Mouse (Mus musculus) kidney, adult 11 months (tissue): ENCODE results near the gene D330045A20Rik.
"Not testable (repeated sequence)": the region's sequence is repeated elsewhere in the genome, so short reads cannot be mapped to it uniquely, and the experiment has no call there.

ENCODE experiments used
- DNase-seq: peaks from one replicate; pipeline ENCODE4 v3.0.0; 2022

Gene D330045A20Rik

DNA sequence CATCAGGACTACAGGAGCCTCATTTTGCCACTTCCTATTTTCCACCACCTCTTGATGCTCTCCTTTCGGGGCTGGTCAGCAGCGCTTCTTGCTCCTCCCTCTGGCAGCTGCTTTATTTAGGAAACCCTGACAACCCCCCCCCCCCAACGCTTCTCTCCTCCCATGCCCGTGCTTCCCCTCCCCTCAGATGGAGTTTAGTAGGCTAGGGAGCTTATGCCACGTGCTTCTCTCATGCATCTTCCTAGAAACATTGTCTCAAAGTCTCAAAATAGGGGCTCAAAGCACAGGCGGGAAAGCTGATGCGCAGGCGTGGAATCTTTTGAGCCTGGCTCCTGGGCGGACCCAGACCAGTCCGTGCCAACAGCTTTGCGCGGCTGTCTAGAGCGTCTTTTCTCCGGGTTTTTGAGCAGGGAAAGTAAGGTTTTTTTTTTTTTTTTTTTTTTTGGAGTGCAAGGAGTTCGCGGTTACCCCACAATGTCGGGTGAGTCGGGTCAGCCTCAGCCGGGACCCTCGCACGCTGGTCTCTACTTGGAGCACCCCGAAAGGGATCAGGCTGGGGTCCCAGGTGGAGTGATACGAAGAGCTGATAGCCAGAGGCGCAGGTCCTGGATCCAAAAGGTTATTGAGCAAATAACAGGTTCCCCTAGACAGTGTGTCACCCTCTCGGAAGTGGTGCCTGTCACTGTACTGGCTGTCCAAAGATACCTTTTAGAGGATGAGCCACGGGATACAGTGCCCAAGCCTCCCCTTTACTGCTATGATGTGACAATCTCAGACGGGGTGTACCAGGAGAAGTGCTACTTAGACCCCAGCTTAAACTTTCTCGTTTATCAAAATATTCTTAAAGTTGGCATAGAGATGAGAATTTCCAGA, at the start of gene D330045A20Rik:
Gene D330045A20Rik (plus strand): TSS at position 346 of the 873 bp plus-strand sequence.
- no peak for DNase-seq

DNA sequence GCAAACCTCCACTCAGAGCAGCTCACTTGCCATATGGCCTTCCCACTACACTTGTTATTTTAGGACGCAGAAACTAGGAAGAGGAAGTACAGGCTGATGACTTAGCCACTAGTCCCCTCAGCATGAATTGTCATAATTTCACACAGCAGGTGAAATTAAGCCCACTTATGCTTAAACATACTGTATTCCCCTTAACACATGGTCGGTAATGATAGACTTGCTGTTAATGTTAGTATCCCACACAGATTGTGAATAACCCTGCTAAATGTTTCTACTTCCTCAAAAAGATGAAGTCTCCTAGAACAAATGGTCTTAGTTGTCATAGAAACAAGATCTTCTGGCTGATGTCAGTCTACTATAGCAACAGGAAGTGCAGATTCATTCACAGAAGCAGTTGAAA, 47.6 kb upstream of the D330045A20Rik start:
- DNase-seq = no peak

- DNase-seq = no peak
Observed at GRCm38 (mm10) chrX:139435202-139435601, 45.0 kb upstream of the D330045A20Rik start.

- DNase-seq = not testable (repeated sequence)
Observed at GRCm38 (mm10) chrX:139441057-139441456, 39.1 kb upstream of the D330045A20Rik start.

- DNase-seq = no peak
Observed at GRCm38 (mm10) chrX:139456812-139457211, 23.4 kb upstream of the D330045A20Rik start.

DNA sequence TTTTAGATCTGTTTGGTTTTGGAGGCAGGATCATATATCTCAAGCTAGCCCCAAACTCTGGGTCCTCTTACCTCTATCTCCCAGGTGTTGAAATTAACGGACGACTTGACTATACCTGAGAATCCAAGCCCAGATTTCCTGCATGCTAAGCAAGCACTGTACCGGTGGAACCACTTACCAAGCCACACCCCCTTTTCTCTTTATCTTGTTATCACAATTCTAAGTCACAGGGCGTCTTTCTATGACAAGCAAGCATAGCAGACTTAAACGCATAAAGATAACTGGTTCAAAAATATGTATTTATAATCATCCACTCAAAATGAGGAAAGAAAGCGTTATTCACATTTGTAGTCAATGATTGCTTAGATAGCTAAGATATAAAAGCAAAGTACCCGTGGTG, 1.9 kb downstream of the D330045A20Rik start:
- DNase-seq = no peak

DNA sequence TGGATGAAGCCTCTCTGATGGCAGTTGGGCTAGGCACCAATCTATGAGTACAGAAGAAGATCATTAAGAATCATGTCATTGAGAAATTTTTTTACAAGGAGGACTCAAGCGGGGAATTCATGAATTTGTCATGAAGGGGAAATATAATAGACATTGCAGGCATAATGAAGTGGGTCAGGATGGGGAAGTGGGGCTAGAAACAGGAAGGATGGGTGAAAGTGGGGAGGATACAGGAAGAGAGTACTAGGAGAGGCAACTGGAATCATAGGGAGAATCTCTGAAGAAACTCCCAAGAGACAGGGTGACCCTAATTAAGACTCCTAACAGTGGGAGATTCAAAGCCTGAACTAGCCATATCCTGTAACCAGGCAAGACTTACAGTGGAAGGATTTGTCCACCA, 4.8 kb downstream of the D330045A20Rik start:
- DNase-seq = no peak

DNA sequence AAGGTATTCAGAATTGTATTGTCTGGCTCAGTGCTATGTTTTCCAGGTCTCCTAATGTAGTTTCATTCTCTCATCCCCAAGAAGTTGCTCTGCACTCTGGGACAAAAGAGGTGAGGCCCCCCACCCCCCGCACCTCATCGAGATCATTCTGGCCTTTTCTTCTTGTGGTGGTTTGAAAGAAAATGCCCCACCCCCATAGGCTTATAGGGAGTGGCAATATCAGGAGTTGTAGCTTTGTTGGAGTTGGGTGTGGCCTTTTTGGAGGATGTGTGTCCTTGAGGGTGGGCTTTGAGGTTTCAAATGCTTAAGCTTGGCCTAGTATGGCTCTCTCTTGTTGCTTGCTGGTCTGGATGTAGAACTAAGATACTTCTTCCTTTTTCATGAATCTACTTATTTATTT, 36.0 kb downstream of the D330045A20Rik start:
- no peak for DNase-seq

DNA sequence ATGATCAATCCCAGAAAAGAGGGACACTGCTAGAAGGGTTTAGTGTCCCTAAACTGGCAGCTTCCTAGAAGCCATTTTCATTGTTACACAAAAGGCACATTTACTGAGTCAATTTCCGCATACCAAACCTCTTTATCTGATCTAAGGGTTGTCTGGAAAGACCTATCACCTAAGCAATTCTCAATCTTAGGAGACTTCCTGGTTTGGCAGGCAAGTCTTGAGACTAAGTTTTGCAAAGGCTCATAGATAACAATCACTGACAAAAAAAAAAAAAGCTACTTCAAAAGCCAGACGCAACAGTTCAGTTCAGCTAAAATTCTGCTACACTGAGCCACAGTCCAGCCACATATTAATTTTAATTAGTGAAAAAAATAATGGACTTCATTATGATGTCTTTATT, 39.1 kb downstream of the D330045A20Rik start:
- no peak for DNase-seq

DNA sequence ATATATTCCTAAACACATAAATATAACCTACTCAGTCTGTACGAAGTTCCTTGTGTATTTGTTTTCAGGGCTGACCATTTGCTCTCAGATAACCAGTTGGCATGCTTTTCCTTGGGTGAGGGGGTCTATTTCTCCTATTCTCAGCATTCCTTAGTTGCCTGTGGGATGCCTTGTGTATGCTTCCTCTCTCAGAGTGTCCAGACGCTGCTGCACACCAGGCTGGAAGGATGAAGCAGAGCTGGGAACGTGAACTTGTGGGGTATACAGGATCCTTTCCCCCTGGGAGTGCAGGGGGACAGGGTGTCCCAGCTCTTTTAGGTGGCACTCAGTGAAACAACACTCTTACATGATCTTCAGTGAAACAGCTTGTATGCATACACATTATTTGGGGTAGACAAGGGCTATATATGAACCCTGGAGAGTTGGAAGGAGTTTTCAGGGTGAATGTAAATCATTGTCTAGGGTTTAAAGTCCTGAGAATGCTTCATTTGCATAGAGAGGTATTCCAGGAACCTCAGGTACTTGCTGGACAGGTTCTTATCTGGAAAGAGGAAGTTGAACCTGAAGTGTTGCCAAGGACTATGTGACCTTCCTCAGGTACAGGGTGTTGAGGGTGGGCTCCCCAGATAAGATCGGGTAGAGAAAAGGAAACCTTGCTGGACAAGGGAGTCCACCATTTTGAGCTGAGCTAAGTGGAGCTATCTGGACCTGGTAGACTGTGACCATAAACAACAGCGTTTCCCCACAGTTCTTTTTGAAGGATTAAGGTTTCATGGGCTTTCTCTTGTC, 44.3 kb downstream of the D330045A20Rik start:
- peak; percentile 41 for DNase-seq

DNA sequence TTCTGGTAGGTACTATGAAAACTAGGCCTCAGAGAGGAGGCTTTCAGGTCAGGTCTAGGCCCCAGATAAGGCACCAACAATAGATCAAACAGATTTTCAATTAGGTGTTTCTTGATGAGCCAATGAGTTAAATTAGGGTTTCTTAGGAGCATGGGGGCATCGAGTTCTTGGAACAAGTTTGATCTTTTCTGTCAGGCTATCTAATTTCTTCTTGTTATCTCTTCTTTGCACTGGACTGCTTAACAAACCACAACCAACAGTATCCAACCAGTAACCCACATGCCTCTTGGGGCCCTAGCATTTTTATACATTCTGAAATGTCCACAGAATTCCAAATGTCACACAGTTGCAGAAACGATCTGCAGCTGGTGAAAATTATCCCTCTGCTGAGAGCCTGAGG, 45.6 kb downstream of the D330045A20Rik start:
- DNase-seq = no peak

- DNase-seq = no peak
Observed at GRCm38 (mm10) chrX:139526984-139527383, 46.8 kb downstream of the D330045A20Rik start.

DNA sequence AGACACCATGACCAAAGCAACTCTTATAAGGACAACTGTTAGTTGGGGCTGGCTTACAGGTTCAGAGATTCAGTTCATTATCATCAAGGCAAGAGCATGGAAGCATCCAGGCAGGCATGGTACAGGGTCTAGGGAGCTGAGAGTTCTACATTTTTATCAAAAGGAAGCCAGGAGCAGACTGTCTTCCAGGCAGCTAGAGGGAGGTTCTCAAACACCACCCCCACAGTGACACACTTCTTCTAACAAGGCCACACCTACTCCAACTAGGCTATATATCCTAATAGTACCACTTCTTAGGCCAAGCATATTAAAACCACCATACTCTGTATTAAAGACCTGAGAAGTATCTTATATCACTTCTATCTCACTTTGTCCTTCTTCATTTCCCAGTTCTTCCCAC, 49.5 kb downstream of the D330045A20Rik start:
- no peak for DNase-seq

DNA sequence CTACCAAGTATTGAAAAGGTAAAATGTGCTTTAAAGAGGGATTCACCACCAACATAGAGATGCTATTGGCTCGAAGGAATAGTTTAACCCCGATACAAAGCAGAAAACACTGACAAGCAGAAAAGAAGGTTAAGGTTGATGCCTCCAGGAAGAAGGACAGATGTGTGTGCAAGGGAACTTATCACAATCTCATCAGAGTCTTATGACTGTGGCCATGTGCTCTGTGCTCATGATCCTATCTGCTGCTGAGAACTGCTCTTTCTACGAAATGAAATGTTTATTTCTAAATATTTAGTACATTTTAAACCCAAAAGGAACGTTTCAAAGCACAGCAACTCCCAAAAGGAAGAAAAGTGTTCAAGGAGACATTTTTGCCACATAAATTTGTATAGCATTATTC, 52.1 kb downstream of the D330045A20Rik start:
- DNase-seq = no peak

GRCm38 (mm10) chrX:139537641-139538397, 57.7 kb downstream of the D330045A20Rik start:
- no peak for DNase-seq

GRCm38 (mm10) chrX:139543726-139544125, 63.6 kb downstream of the D330045A20Rik start:
- no peak for DNase-seq

DNA sequence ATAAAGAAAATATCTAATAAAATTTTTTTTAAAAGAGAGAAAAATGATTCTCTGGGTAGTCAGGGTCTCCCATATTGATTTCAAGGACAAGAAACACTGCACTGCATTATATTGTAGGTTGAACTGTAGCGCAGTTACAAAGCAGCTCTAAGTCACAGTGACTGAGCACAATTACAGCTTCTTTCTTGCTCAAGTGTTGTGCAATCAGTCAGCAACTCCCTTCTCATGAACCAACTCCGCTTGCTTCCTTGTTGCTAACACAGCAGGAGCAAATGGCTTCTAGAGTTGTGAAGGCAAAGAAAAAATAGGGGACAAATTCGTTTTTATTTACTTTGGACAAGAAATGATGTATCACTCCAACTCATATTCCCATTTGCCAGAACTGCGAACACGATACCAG, 70.3 kb downstream of the D330045A20Rik start:
- no peak for DNase-seq

DNA sequence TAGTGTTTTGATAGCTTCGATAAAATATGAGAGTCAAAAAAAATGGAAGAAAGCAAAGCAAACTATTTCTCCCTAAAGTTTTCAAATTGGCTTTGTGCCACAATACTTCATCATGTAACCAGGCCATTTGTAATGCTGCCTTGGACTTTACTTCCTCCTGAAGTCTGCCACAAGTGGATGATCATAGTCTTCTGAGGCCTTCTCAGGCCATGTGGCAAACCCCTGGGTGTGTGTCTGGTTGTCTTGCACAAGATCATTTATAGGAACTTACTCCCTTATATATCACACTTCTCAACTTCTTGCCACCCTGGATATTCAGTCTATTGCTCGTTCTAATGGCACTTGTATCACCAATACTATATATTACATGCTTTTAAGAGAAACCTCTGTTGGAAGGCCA, 71.9 kb downstream of the D330045A20Rik start:
- DNase-seq = no peak

- no peak for DNase-seq
Observed at GRCm38 (mm10) chrX:139562255-139562924, 82.2 kb downstream of the D330045A20Rik start.

- peak; percentile 41 for DNase-seq
Observed at GRCm38 (mm10) chrX:139562925-139563461, 82.8 kb downstream of the D330045A20Rik start, which contains the start of gene Rnf128. Gene Rnf128 (plus strand): TSS chrX:139563316.

GRCm38 (mm10) chrX:139570054-139570453, 89.9 kb downstream of the D330045A20Rik start:
- no peak for DNase-seq

- DNase-seq = no peak
Observed at GRCm38 (mm10) chrX:139578649-139579278, 98.6 kb downstream of the D330045A20Rik start.
